Mouse (Mus musculus) olfactory bulb, adult 2 months (tissue): ENCODE measurements around the gene Scn4b.

Experiments
- CTCF ChIP-seq: fragments of 200-500 bp; IDR thresholded peaks from 2 replicates; pipeline ENCODE4 v1.5.1; 2012; ENCODE audit warnings: low read depth, mild to moderate bottlenecking, low read length, moderate library complexity; ENCODE audit not compliant: insufficient read depth
- POLR2A ChIP-seq: fragments of 200-500 bp; IDR thresholded peaks from 2 replicates; pipeline ENCODE4 v1.6.1; 2012; ENCODE audit warnings: mild to moderate bottlenecking, low read depth, low read length, moderate library complexity; ENCODE audit not compliant: insufficient read depth

DNA sequence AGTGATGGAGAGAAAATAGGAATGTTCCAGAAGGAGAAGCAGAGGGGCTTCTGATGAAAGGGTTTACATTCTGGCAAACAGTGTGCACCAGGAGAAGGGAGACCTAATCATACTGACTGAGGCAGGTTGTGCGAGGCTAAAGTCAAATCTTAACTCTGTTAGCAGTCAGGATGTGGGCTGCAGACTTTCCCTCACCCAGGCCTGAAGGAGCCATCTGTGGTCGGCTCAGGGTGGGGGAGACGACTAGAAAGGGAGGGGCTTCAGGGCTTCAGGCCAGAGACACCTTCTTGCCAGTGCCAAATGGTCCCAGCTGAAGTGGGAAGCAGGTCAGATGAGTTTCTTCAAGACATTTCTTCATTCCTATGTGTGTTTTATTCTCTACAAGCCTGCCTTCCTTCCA, 39.8 kb upstream of the Scn4b start:
- TF ChIP-seq CTCF, result no peak
- TF ChIP-seq POLR2A, result no peak
